Mouse (Mus musculus) erythroblast, embryonic 14.5 days (primary cell): ENCODE results near the gene Arpp19.

Experiments
- GATA1 ChIP-seq: IDR thresholded peaks from 2 replicates; pipeline ENCODE4 v1.6.1; 2012; ENCODE audit warnings: low read length, inconsistent platforms, mixed read lengths
- TAL1 ChIP-seq: IDR thresholded peaks from 3 replicates; pipeline ENCODE4 v1.6.1; 2012; ENCODE audit warnings: low read length, inconsistent platforms, mixed read lengths

GRCm38 (mm10) chr9:75055046-75055445 lies 17.6 kb downstream of the Arpp19 start:
- TF ChIP-seq GATA1 (no peak), TAL1 (no peak)
